Mouse (Mus musculus) monocyte, adult 5-6 weeks (primary cell): ENCODE results near the gene Gmip. TPM values are rescaled to one million over a fixed set of nuclear protein-coding genes. Genes with fewer than 3 reads are reported as not detected.

Experiments used
- ATAC-seq: fragments of 153-309, 156-312 bp; replicated peaks from 2 replicates; pipeline ENCODE4 v1.8.0; 2017; ENCODE audit warnings: mild to moderate bottlenecking; ENCODE audit not compliant: low TSS enrichment, insufficient number of reproducible peaks, severe bottlenecking, poor library complexity, low FRiP score
- total RNA-seq: library from RNA; stranded (forward); fragments of 200-1000, 200-491, 200-594 nt; gene quantifications from 3 replicates; pipeline ENCODE4 v1.2.3, GENCODE M21; 2017

Gmip gene
- total RNA-seq, 1 experiment from 2014 or later = 112 TPM

DNA sequence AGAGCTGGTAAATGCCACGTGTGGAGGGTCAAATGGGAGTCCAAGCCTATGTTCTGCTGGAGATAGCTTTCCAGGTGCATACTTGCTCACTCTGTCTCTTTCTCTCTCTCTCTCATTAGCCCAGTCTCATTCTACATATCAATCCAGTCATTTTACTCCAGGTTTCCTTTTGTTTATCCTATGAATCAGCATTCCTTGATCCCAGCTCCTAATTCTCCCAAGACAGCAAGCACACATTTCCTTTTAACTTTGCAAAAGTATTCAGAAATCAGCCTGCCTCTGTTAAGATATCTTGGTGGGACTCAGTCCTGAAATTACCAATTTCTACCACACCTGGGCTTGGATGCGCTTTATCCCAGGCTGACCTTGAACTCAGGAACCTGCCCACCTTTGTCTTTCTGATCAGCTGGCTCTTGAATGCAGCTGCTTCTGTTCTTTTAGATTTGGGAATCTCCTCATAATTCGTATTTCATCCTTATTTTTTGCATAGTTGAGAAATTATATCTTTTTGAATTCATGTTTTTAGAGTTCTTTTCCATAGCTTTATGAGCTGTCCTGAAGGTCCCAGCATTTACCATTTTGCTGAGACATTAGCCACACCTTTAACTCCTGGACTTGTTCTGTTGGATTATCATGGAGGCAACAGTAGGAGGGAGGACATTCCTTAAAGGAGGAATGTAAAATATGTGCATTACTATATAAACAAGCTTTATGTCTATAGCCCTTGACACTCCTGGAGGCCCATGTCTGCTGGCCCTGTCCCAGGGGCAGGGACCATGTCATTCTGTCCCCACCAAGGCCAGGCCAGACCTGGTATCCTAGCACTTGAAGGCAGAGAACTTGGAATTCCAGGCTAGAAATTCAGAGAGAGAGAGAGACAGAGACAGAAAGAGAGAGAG lies 38.9 kb downstream of the Gmip start:
- no peak for ATAC-seq

DNA sequence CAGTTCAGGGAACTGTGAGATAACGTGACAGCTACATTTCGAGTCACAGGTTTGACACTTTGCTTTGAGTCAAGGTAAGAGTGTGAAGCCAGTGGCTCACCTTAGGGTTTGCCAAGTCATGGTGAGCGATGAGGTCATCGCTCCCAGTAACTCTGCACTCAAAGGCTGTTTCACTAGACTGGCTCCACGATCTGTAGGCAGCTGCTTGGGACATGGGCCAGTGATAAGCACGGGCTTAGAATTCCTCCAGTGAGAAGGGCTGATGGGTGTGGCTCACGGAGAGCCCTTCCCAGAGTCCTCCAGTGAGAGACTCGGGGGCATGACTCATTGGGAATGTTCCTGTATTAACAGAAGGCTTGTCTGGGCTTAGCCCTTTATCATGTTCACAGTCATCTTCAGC lies 40.5 kb downstream of the Gmip start:
- ATAC-seq = no peak

DNA sequence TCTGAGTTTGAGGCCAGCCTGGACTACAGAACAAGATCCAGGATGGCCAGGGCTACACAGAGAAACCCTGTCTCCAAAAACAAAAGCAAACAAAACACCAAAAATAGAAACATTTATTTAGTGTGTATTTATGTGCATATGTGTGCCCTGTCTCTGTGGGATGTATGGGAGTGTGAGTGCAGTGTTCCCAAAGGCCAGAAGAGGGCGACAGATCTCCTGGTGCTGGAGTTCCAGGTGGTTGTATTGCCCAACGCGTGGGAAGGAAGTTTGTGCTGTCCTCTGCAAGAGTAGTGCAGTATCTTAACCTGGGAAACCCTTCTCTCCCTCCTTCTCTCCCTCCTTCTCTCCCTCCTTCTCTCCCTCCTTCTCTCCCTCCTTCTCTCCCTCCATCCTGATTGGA lies 41.4 kb downstream of the Gmip start:
- no peak; the same call in 1 of the 2 replicates for ATAC-seq

DNA sequence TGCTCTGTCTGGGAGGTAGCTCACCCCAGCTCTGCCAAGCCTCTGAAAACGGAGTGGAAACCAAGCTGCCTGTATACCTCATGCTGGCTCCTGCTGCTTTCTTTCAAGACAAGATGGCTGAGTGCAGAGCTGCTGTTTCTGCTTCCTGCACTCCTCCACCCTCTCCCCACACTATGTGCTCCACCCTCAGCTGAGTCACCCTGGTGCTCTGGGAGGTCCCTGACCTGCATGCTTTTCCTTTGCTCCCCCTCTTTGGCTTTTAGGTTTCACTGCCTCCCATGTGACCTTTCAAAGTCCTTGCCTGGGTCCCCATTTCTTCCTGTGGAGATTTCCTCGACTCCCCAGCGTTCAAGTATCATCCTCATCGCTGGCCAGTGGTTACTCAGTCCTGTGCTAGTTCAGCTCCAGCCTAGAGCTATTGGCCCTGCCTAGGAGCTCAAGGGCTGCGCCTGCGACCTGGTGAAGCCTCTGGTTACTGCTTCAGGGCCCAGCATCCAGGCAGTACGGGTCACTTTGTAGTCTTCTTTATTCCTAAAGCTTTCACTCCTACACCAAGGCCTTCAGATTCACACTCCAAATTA lies 42.5 kb downstream of the Gmip start:
- no peak for ATAC-seq

DNA sequence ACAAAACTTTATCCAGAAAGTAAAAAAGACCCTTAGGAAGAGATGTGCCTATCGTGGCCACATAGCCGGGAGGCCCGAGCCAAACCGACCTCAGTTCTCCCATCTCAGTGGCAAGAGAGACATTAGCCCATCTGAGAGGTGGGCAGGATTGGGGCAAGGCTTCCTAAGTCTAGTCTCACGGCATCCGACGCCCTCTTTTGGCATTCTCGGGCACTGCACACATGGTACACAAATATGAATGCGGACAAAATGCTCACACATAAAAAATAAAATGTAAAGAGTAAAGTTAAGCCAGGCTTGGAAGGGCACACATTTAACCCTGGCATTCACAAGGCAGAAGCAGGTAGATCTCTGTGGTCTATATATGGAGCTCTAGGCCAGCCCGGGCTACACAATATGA lies 45.4 kb downstream of the Gmip start:
- ATAC-seq = no peak

DNA sequence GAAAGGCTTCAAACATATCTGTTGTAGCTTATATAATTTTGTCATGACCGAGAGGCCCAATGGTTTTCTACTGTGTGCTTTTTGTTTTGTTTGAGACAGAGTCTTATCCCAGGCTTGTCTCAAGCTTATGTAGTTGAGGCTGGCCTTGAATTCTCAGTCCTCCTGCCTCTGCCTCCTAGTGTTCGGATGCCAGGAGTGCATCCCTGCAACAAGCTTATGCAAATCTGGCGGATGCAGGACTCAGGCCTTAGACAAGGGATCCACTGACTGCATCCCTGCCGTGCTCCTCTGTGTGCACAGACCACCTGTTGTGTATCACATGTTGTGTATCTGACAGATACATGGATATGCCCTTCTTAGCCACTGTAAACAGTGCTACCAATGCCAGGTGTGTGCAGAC lies 52.3 kb downstream of the Gmip start:
- no peak for ATAC-seq

DNA sequence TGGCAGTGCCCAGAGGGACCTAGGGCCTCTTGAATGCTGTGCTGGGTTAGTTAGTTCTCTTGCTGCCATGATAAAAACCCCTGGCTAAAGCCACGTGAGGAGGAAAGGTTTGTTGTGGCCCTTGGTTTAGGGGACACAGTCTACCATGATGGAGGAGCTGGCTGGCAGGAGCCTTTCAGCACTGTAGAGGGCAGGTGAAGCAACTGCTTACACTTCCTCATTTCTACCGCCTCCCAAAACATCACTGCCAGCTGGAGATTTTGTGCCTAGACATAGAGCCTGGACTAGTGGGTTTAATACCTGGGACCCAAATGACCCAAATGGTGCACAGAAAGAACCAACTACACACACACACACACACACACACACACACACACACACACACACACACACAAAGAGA lies 52.8 kb downstream of the Gmip start:
- no peak; the same call in 1 of the 2 replicates for ATAC-seq

DNA sequence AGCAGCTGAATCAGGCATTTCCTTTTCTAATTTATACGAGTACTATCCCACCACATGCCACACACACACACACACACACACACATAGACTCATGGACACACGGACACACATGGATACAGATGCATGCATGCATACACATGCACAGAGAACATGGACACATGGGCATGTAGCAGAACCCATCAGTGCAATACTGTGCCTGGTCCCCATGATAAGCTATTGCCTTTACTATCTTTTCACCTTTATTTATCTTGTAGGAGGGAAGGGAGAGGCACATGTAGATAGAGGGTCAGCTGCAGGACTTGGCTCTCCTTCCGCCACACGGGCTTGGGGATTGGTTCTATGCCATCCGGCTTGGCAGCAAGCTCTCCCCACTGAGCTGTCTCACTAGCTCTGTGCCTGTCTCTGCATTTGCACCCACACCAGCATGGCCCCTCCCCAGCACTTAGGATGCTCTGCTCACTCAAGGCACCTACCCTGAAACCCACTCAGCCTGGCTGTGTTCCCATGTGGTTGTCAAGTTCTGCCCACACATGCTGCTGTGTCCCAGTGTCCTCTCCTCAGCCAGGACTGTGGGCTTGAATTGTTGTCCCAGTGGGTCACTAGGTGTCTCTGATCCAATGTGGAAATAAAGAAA lies 55.0 kb downstream of the Gmip start:
- ATAC-seq = no peak

DNA sequence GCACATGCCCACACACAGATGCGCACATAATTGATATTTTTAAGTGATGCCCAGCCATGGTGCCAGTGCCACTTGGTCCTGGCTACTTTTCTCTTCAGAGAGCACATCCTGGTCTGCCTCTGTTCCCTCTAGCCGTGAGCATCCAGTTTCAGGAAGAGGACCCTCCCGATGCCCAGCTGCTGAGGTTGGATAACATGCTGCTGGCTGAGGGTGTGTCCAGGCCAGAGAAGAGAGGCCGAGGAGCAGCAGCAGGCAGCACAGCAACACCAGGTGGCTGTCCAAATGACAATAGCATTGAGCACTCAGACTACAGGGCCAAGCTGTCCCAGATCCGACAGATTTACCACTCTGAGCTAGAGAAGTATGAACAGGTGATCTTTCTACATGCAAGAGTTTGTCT lies 55.7 kb downstream of the Gmip start:
- ATAC-seq = no peak

DNA sequence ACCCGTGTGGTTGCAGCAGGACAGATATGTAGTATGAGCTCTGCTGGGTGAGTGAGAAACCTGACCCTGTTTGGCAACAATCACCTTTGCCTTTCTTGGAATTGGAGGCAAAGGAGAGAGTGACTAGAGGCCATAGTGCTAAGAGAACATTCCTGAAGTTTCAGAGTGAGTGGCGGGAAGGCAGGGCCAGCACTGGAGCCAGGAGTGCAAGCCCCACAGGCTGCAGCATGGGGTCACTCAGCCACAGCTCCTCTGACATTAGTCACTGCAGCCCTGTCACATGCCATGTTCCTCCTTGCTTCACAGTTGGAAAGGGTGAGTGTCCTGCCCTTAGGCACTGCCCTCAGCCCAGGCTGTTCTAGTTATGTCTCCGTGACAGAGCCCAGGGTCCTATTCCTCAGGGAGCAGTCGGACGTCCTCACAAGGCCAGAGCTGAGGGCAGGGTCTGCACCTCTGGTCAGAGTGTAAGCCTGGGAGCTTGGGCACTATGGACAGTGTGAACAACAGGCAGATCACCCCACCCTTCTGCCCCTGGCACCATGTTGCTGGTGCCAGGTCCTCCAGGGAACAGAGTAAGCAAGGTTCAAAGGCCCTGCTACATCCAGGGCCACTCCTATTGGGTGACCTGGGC lies 59.3 kb downstream of the Gmip start:
- no peak for ATAC-seq

DNA sequence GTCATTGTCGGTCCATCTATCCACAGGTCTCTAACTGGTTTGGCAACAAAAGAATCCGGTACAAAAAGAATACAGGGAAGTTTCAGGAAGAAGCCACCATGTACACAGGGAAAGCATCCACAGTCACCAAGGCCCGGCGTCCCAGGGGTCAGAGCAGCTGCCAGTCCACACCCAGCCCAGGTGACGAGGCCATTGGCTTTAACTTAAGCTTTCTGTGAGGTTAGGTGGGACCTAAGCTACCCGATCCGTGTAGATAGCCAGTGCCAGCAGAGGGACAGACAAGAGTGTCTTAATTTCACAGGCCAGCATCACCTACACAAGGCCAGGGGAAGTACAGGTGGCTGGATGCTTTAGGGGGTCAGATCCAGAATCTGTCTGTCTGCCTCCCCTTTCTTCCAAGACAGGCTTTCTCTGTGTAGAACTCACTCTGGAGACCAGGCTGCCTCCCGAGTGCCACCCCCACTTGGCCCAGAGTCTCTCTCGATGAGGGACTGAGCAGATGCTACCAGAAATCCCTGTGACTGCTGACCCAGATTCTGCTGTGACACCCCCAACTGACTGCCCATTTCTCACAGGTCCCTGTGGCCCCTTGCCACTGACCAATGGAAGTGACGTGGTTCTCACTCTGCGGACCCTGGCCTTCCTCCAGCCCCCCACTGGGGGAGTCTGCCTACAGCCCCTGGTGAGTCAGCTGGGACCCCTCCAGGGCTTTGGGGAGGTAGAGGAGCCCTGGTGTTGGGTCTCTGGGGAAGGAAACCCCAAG lies 61.7 kb downstream of the Gmip start:
- no peak for ATAC-seq

DNA sequence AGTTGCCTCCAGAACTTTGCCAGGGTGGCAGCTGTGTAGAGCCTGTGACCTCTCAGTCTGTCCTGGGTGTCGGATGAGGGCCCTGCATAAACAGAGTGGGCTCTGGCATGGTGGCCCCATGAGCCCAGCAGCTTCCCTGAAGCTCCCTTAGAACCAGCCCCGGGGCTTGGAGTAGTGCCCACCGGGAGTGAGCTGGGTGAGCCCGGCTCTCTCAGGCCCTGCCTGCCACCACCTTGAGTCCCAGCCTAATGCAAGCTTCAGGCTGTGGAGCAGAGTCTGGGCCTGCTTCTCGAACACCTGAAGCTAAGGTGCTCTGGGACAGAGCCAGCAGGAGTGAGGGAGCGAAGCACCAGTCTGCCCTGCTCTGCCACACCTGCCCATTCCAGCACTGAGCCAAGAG lies 62.4 kb downstream of the Gmip start:
- ATAC-seq = no peak

Other genes starting within 250 kb of the Gmip start
- 25.9 to 37.5 TPM (median 28.9 TPM) in 3 replicates for gene Zfp868, start 183.1 kb upstream of the Gmip start, total RNA-seq
- gene Zfp964, start 154.2 kb upstream of the Gmip start, total RNA-seq = 0.10 to 0.32 TPM in 2 of 3 replicates, not detected in the other
- gene Zfp869, start 98.0 kb upstream of the Gmip start, total RNA-seq = 68.4 to 82.0 TPM (median 80.1 TPM) in 3 replicates
- gene Zfp963, start 58.7 kb upstream of the Gmip start, total RNA-seq = 6.5 to 9.4 TPM (median 7.6 TPM) in 3 replicates
- gene Gm20422, start 33.8 kb upstream of the Gmip start, total RNA-seq = not detected in 3 replicates
- 10.5 to 25.2 TPM (median 16.7 TPM) in 3 replicates for gene Atp13a1, start 17.5 kb upstream of the Gmip start, total RNA-seq
- 28.2 to 42.8 TPM (median 32.0 TPM) in 3 replicates for gene Zfp866, start 17.5 kb upstream of the Gmip start, total RNA-seq
- 0.11 to 2.0 TPM (median 0.48 TPM) in 3 replicates for gene Lpar2, start 13.8 kb downstream of the Gmip start, total RNA-seq
- gene Pbx4, start 23.8 kb downstream of the Gmip start, total RNA-seq = 4.5 to 11.8 TPM (median 9.7 TPM) in 3 replicates
- gene Cilp2, start 79.0 kb downstream of the Gmip start, total RNA-seq = not detected in 3 replicates
- gene Tssk6, start 93.5 kb downstream of the Gmip start, total RNA-seq = 0.95 to 1.6 TPM (median 1.1 TPM) in 3 replicates
- 91.2 to 131 TPM (median 108 TPM) in 3 replicates for gene Ndufa13, start 93.9 kb downstream of the Gmip start, total RNA-seq
- gene Yjefn3, start 94.0 kb downstream of the Gmip start, total RNA-seq = not detected in 3 replicates
- 65.6 to 93.7 TPM (median 68.3 TPM) in 3 replicates for gene Gatad2a, start 187.7 kb downstream of the Gmip start, total RNA-seq
- 58.1 to 68.4 TPM (median 66.0 TPM) in 3 replicates for gene Mau2, start 234.1 kb downstream of the Gmip start, total RNA-seq
- gene Sugp1, start 234.1 kb downstream of the Gmip start, total RNA-seq = 32.1 to 49.3 TPM (median 38.7 TPM) in 3 replicates